Mouse (Mus musculus): ENCODE results near the gene Caap1. TPM values are rescaled to one million over a fixed set of nuclear protein-coding genes. Genes with fewer than 3 reads are reported as not detected.

Caap1 gene
- polyA plus RNA-seq, 1 experiment, result 2.2 TPM

DNA sequence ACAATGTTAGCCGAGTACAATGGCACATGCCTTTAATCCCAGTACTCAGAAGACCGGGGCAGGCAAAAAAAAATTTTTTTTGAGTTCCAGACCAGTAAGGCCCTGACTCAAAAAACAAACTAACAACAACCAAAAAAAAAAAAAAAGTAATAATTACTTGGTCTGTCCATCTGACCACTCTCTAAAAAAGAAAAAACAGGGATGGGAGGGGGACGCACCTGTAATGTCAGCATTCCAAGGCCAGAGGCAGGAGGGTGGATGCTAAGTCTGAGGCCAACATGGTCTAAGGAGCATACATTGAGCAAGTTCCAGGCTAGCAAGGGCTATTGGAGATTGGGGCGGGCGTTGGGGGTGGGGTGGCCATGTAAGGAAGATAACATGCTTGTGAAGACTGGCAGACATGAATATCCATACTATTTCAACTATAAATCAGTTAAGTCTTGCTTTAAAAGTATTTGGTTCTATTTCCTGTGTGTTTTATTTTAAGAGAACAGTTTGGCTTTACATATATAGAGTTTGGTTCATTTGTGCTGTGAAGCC lies 1.6 kb downstream of the Caap1 start:
- Histone ChIP-seq H3K4me3 (ENCODE audit: control insufficient read depth, low read depth, low read length) (peak overlapping the region; percentile 13; the same call in 1 of the 2 replicates), H3K36me3 (ENCODE audit: control insufficient read depth, insufficient read depth, low read length) (no peaks in the 10 kb centered on the region; the same call in 1 of the 2 replicates), H3K27ac (ENCODE audit: control insufficient read depth, insufficient read depth, low read depth, low read length) (no peak overlapping the region), H3K27me3 (ENCODE audit: control insufficient read depth, insufficient read depth, low read length) (no peaks in the 10 kb centered on the region), H3K4me1 (ENCODE audit: control insufficient read depth, insufficient read depth, low read length) (no peaks in the 10 kb centered on the region)
- TF ChIP-seq CTCF (IDR thresholded peaks at IDR 0.05; ENCODE audit: control insufficient read depth, insufficient read depth, insufficient replicate concordance, low read depth, low read length), result no peak
- no peak for TF ChIP-seq POLR2A (IDR thresholded peaks at IDR 0.05; ENCODE audit: control insufficient read depth, low read depth, low read length)

DNA sequence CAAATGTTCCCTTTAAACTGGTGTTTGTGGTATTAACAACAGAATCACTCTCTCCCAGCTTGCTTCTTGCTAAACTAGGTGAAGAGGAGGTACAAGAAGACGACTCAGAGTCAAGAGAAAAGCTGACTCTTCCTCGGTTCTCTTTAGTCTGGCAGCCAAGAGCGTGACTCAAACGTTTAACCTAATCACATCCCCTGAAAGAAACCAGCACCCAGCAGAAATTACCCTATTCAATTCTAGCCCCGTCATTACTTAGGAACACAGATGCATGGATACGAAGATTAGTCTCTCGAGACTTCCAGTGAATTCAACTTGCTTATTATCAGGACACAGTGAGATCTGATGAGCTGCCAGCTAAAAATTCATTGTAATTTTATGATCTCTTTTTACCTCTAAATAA lies 12.3 kb downstream of the Caap1 start:
- no peak overlapping the region for H3K4me3 ChIP-seq (ENCODE audit: control insufficient read depth, low read depth, low read length)
- peaks cover 1% of the 10 kb centered on the region; the same call in 1 of the 2 replicates for H3K36me3 ChIP-seq (ENCODE audit: control insufficient read depth, insufficient read depth, low read length)
- no peaks in the 10 kb centered on the region for H3K27me3 ChIP-seq (ENCODE audit: control insufficient read depth, insufficient read depth, low read length)
- no peak overlapping the region for H3K27ac ChIP-seq (ENCODE audit: control insufficient read depth, insufficient read depth, low read depth, low read length)
- TF ChIP-seq CTCF (IDR thresholded peaks at IDR 0.05; ENCODE audit: control insufficient read depth, insufficient read depth, insufficient replicate concordance, low read depth, low read length), result no peak
- TF ChIP-seq POLR2A (IDR thresholded peaks at IDR 0.05; ENCODE audit: control insufficient read depth, low read depth, low read length), result no peak
- no peaks in the 10 kb centered on the region for H3K4me1 ChIP-seq (ENCODE audit: control insufficient read depth, insufficient read depth, low read length)

DNA sequence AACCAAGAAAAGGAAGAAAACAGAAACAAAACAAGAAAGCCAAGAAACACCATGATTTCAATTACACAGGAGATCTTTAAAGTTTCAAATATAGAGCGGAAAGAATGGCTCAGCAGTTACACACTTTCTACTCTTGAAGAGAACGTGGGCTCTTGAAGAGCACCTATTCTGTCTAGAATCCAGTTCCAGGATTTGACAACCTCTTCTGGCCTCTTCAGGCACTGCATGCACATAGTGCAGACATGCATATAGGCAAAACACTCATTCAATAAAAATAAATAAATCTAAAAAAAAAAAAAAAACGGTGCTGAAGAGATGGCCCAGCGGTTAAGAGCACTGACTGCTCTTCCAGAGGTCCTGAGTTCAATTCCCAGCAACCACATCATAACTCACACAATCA lies 13.6 kb downstream of the Caap1 start:
- Histone ChIP-seq H3K36me3 (ENCODE audit: control insufficient read depth, insufficient read depth, low read length) (no peaks in the 10 kb centered on the region), H3K27me3 (ENCODE audit: control insufficient read depth, insufficient read depth, low read length) (no peaks in the 10 kb centered on the region), H3K4me1 (ENCODE audit: control insufficient read depth, insufficient read depth, low read length) (no peaks in the 10 kb centered on the region), H3K4me3 (ENCODE audit: control insufficient read depth, low read depth, low read length) (no peak overlapping the region), H3K27ac (ENCODE audit: control insufficient read depth, insufficient read depth, low read depth, low read length) (no peak overlapping the region)
- TF ChIP-seq CTCF (IDR thresholded peaks at IDR 0.05; ENCODE audit: control insufficient read depth, insufficient read depth, insufficient replicate concordance, low read depth, low read length), result no peak
- no peak for TF ChIP-seq POLR2A (IDR thresholded peaks at IDR 0.05; ENCODE audit: control insufficient read depth, low read depth, low read length)

DNA sequence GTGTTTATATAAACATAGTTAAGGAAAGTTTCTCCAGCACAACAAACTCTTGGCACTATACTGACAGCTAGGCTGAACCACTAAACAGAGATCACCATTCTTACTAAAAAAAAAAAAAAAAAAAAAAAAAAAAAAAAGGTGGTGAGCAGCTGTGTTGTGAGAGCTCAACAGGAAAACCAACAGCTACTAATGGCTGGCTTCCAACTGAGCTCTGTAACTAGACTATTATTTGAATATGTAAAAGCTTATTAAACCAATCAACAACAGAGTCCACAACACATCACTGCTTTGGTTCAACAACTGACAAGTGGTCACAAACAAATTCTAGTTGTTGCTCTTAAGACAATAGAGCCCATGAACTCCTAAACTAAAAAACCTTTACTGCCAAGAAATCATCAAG lies 23.4 kb downstream of the Caap1 start:
- no peaks in the 10 kb centered on the region for H3K27me3 ChIP-seq (ENCODE audit: control insufficient read depth, insufficient read depth, low read length)
- H3K27ac ChIP-seq (ENCODE audit: control insufficient read depth, insufficient read depth, low read depth, low read length), result no peak overlapping the region
- no peak for TF ChIP-seq CTCF (IDR thresholded peaks at IDR 0.05; ENCODE audit: control insufficient read depth, insufficient read depth, insufficient replicate concordance, low read depth, low read length)
- TF ChIP-seq POLR2A (IDR thresholded peaks at IDR 0.05; ENCODE audit: control insufficient read depth, low read depth, low read length), result no peak
- no peak overlapping the region for H3K4me3 ChIP-seq (ENCODE audit: control insufficient read depth, low read depth, low read length)
- no peaks in the 10 kb centered on the region for H3K4me1 ChIP-seq (ENCODE audit: control insufficient read depth, insufficient read depth, low read length)
- no peaks in the 10 kb centered on the region for H3K36me3 ChIP-seq (ENCODE audit: control insufficient read depth, insufficient read depth, low read length)

DNA sequence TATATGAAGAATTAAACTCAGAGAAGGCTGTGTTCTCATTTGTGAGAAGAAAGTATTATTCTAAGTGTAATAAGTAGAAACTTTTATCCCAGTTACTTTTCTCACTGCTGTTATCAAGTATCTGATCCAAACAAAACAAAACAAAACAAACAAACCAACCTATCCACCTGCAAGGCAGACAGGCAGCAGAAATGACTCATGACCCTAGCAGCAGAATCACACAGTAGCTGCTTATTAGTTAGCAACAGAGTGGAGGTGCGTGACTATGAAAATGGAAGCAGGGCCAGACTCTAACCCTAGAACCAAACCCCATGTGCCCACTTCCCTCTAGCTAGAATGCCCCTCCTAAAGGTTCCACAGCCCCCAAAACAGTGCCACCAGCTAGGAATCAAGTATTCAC lies 27.1 kb downstream of the Caap1 start:
- no peaks in the 10 kb centered on the region for H3K36me3 ChIP-seq (ENCODE audit: control insufficient read depth, insufficient read depth, low read length)
- TF ChIP-seq CTCF (IDR thresholded peaks at IDR 0.05; ENCODE audit: control insufficient read depth, insufficient read depth, insufficient replicate concordance, low read depth, low read length) (no peak), POLR2A (IDR thresholded peaks at IDR 0.05; ENCODE audit: control insufficient read depth, low read depth, low read length) (no peak)

DNA sequence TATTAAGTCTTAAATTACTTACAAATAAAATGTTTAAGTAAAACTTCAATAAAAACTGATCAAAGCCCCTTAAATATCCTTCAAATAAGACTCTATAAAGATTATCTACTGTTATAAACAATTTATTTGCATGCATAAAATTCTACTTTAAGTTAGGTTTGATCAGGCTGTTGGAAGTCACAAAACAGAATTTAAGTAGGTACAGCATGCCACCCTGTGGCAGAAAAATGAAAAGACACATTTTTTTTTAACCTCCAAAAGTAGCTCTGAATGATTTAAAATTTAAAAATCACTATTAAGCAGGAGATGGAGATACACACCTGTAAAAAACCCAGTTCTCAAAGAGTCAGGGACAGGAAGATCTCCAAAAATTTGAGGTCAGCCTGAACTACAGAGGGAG lies 33.3 kb downstream of the Caap1 start:
- H3K36me3 ChIP-seq (ENCODE audit: control insufficient read depth, insufficient read depth, low read length), result no peaks in the 10 kb centered on the region
- H3K27me3 ChIP-seq (ENCODE audit: control insufficient read depth, insufficient read depth, low read length), result no peaks in the 10 kb centered on the region
- H3K4me3 ChIP-seq (ENCODE audit: control insufficient read depth, low read depth, low read length), result no peak overlapping the region
- no peaks in the 10 kb centered on the region for H3K4me1 ChIP-seq (ENCODE audit: control insufficient read depth, insufficient read depth, low read length)
- TF ChIP-seq CTCF (IDR thresholded peaks at IDR 0.05; ENCODE audit: control insufficient read depth, insufficient read depth, insufficient replicate concordance, low read depth, low read length) (no peak), POLR2A (IDR thresholded peaks at IDR 0.05; ENCODE audit: control insufficient read depth, low read depth, low read length) (no peak)
- no peak overlapping the region for H3K27ac ChIP-seq (ENCODE audit: control insufficient read depth, insufficient read depth, low read depth, low read length)

More for the DNA sequence above, 27.1 kb downstream of the Caap1 start:
- H3K27ac ChIP-seq (ENCODE audit: control insufficient read depth, insufficient read depth, low read depth, low read length), result no peak overlapping the region
- no peak overlapping the region for H3K4me3 ChIP-seq (ENCODE audit: control insufficient read depth, low read depth, low read length)
- H3K4me1 ChIP-seq (ENCODE audit: control insufficient read depth, insufficient read depth, low read length), result no peaks in the 10 kb centered on the region
- H3K27me3 ChIP-seq (ENCODE audit: control insufficient read depth, insufficient read depth, low read length), result no peaks in the 10 kb centered on the region

DNA sequence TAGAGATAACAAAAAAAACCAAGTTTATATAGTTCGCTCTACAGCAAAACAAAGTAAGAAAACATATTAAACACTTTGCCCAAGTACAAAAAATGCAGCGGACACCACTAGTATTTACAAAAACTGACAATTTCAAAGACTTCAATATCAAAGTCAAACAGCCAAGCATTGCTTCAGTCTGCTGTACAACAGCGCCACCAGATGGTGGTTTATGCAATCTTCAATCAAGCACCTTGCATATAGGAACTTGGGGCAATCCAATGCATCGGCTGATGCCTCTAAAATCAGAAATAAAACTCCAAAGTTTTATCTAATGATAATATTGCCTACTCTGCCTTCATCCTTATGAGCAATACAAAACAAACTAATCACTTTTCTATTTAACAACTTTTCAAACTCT lies 39.0 kb downstream of the Caap1 start:
- no peak overlapping the region for H3K27ac ChIP-seq (ENCODE audit: control insufficient read depth, insufficient read depth, low read depth, low read length)
- no peak overlapping the region for H3K4me3 ChIP-seq (ENCODE audit: control insufficient read depth, low read depth, low read length)
- H3K36me3 ChIP-seq (ENCODE audit: control insufficient read depth, insufficient read depth, low read length), result no peaks in the 10 kb centered on the region
- no peaks in the 10 kb centered on the region for H3K27me3 ChIP-seq (ENCODE audit: control insufficient read depth, insufficient read depth, low read length)
- TF ChIP-seq CTCF (IDR thresholded peaks at IDR 0.05; ENCODE audit: control insufficient read depth, insufficient read depth, insufficient replicate concordance, low read depth, low read length) (no peak), POLR2A (IDR thresholded peaks at IDR 0.05; ENCODE audit: control insufficient read depth, low read depth, low read length) (no peak)
- H3K4me1 ChIP-seq (ENCODE audit: control insufficient read depth, insufficient read depth, low read length), result no peaks in the 10 kb centered on the region

DNA sequence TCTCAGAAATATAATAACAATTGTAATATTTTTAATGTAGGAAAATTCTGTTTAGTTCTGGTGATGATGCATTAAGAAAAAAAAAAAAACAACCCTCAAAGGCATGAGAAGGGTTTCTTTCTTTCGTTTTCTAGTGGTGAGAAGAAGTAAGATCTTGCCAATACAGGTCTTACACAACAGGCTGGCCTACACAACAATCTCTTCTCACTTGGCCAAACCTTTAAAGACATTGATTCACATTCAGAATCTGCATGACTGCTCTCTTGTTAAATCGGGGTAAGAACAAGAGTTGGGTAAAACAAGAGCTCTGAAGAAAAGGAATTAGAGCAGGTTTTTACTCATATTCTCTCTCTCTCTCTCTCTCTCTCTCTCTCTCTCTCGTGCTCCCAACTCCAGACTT lies 41.2 kb downstream of the Caap1 start:
- H3K4me3 ChIP-seq (ENCODE audit: control insufficient read depth, low read depth, low read length), result no peak overlapping the region
- TF ChIP-seq POLR2A (IDR thresholded peaks at IDR 0.05; ENCODE audit: control insufficient read depth, low read depth, low read length) (no peak), CTCF (IDR thresholded peaks at IDR 0.05; ENCODE audit: control insufficient read depth, insufficient read depth, insufficient replicate concordance, low read depth, low read length) (no peak)
- no peaks in the 10 kb centered on the region for H3K4me1 ChIP-seq (ENCODE audit: control insufficient read depth, insufficient read depth, low read length)
- no peaks in the 10 kb centered on the region for H3K36me3 ChIP-seq (ENCODE audit: control insufficient read depth, insufficient read depth, low read length)
- no peaks in the 10 kb centered on the region for H3K27me3 ChIP-seq (ENCODE audit: control insufficient read depth, insufficient read depth, low read length)
- H3K27ac ChIP-seq (ENCODE audit: control insufficient read depth, insufficient read depth, low read depth, low read length), result no peak overlapping the region

Measured in testis, adult 2 months (tissue).